Mouse (Mus musculus) urinary bladder, postnatal 14 days (tissue): ENCODE data around the gene Krtap14.

Source experiments
- DNase-seq: peaks from one replicate; pipeline ENCODE4 v3.0.0; 2021; ENCODE audit warnings: low spot score

The Krtap14 gene

GRCm38 (mm10) chr16:88826095-88826652, at the start of gene Krtap14:
Krtap14 (minus strand) TSS chr16:88826145.
- no peak for DNase-seq

GRCm38 (mm10) chr16:88874169-88874568, 48.2 kb upstream of the Krtap14 start, which contains the start of gene Krtap19-2:
Krtap19-2 (minus strand) TSS chr16:88874269.
- no peak for DNase-seq

DNA sequence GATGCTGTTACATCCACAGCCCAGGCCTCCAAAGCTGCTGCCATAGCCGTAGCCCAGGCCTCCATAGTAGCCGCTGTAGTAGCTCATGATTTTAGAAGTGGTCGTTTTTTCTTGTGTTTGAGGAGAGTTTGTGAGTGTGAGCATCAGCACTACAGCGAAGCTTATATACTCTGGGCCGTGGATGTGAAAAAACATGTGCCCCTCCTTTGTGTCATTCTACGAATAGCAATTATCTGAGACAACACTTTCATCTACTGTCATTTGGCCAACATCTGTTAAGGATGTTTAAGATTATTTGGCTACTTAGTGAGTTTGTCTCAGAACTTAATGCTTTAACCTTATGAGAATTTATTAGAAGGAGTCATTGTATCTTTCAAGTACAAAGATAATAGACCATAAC, 43.4 kb upstream of the Krtap14 start, which contains the start of gene Krtap19-1:
TSS of gene Krtap19-1 (minus strand) at position 101 of the 400 bp plus-strand sequence.
- no peak for DNase-seq

DNA sequence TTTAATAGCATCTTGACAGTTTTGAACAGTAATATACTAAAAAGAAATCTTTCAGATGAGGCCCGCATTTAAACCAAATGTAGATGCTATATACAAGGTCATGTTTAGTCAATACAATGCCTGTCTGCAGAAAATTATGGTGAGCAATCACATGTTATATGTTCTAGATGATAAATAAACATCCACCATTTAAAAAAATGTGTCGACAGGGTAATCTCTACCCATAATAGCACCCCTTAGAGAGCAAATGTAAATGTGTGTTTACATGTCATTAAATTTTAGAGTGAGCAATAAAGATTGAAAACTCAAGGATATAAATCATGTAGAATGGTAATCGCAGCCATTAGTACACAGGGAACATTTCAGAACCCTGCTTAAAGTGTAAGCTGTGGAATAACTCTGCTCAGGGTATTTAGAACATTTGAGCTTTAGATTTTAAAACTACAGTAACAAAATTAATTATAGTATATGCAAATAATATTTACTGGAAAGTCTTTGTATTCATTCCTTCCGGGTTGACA, 39.0 kb upstream of the Krtap14 start:
- no peak for DNase-seq

- DNase-seq: peak; percentile 4
These were observed 25.5 kb upstream of the Krtap14 start for GRCm38 (mm10) chr16:88851450-88851849.

DNA sequence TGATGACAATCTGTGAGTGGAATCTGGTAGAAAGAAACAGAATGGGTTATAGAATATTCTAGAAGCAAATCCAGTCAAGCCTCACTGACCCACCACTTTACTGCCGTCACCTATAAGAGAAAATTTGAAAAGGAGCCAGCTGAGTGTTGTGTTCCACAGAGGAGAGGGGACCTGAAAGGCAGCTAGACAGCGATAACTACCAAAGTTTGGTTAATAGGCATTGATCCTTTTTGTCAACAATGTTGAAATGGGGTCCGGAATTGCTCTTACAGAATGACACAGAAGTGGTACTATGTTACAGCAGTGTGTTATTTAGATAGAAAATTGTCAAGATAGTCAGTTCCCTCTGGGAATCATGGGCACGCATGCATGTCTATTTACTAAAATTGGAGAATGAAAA, 22.6 kb upstream of the Krtap14 start:
- DNase-seq: no peak

DNA sequence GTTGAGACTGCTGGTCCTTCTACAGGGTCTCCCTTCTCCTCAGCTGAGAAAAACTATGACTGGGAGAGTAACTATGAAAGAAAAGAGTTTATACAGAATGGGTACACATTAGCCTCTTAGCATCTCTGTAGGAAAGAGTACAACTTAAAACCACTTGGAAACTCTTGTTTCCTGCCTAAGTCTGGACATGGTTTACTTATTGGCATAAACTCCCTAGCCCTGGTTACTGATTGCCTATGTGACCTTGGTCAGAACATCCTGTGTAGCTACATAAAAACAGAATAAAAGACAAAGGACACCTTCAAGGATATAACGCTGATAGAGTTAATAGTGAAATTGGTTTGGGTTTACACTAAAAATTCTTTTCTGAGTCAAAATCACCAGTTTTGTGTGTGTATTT, 21.4 kb upstream of the Krtap14 start:
- DNase-seq: no peak

- no peak for DNase-seq
These were observed 1.0 kb upstream of the Krtap14 start for GRCm38 (mm10) chr16:88826978-88827377.

DNA sequence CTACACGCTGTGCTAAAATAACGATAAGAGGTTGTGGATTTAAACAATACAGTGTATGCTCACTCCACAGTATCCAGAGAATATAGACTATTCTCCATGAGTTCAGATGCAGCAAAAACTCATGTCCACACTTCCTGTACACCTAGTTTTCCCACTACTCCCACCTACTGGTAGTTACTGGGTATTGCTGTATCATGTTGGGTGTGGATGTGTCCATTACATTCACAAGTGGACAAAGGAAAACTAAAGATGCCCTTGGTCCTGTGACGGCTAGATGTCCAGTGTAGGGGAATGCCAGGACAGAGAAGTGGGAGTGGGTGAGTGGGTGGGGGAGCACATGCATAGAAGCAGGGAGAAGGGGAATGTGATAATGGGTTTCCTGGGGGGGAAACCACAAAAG, 2.2 kb downstream of the Krtap14 start:
- DNase-seq: no peak

DNA sequence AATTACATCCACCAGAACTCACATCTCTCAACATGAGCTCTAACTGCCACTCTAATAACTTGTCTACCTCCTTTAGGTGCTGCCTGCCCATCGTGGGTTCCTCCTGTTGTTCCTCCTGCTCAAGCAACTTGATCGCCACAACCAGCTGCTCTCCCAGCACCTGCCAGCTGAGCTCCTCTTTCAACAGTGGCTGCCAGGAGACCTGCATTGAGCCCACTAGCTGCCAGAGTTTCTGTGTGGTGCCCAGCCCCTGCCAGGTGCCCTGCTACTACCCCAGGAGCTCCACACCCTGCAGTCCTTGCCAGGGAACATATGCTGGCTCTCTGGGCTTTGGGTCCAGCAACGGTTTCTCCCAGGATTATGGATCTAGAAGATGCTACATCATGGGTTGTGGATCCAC, 5.9 kb downstream of the Krtap14 start, which contains the start of gene Krtap15:
TSS of gene Krtap15 (plus strand) at position 150 of the 400 bp plus-strand sequence.
- DNase-seq: no peak

DNA sequence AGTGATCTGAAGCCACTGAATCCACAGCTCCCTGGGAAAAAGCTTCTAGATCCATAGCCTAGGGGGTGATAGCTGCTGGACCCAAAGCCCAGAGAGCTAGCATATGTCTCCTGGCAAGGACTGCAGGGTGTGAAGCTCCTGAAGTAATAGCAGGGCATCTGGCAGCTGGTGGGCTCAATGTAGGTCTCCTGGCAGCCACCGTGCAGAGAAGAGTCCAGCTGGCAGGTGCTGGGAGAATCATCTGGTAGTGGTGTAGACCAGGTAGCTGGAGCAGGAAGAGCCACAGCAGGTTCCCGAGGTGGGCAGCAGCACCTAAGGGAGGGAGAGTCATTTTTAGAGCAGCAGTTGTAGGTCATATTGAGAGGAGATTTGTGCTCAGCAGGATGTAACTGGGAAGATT, 14.1 kb downstream of the Krtap14 start, which contains the start of gene Gm20741:
TSS of gene Gm20741 (minus strand) at position 394 of the 400 bp plus-strand sequence.
- DNase-seq: no peak

DNA sequence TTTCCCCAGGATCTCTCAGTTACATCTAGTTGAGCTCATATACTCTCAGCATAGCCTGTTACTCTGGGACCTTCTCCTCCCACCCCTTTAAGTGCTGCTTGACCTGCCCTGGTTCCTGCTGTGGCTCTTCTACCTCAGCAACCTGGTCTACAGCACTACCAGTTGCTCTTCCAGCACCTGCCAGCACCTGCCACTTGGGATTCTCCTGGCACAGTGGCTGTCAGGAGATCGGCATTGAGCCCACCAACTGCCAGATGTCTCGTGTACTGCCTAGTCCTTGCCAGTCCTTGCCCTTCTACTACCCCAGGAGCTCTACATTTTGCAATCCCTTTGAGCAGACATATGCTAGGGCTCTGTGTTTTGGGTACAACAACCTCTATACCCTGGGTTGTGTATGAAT, 39.2 kb downstream of the Krtap14 start:
- no peak for DNase-seq

DNA sequence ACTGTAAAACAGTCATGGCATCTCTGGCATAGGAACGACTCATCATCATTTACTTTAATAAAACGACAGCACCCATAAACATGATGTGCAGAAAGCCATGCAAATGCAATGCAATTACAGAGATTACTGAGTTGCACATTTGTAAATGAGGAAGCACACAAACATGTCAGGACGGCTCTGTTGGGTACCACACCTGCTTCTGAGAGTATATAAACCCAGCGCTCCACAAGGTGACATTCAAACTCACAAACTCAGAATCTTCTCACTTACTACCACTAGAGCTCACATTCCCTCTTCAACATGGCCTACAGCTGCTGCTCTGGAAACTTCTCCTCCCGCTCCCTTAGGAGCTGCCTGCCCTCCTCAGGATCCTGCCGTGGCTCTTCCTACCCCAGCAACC, 48.3 kb downstream of the Krtap14 start, which contains the start of gene Gm5965:
TSS of gene Gm5965 (plus strand) at position 301 of the 400 bp plus-strand sequence.
- no peak for DNase-seq

DNA sequence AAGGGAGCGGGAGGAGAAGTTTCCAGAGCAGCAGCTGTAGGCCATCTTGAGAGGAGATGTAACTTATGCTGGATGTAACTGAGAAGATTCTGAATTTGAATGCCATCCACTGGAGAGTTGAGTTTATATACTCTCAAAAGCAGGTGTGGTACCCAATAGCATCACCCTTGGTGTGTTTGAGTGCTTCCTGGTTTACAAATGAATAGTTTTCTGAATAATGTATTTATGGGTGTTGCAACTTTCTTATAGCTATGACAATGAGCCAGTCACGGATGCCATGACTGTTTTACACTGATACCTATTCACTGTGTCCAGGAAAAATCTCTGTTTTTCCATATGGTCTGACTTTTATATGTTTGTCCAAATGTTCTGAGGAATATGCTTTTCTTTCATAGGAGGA, 51.8 kb downstream of the Krtap14 start, which contains the start of gene 2310057N15Rik:
TSS of gene 2310057N15Rik (minus strand) at position 101 of the 400 bp plus-strand sequence.
- no peak for DNase-seq
